Mouse (Mus musculus): ENCODE measurements at regions not wholly inside any gene's neighbourhood (a gene's known extent, or its start where the extent isn't known, plus 50 kb on each side); places are given as distances from the start of the nearest gene placed in this dataset.

GRCm38 (mm10) chr2:8628007-8628406 lies 1118.6 kb upstream of the Celf2 start:
- DNase-seq, result no peak

GRCm38 (mm10) chr2:8628485-8629208 lies 1119.3 kb upstream of the Celf2 start:
- DNase-seq, result no peak

- DNase-seq, result no peak
Measured at GRCm38 (mm10) chr2:8638082-8638481, 1128.7 kb upstream of the Celf2 start.

GRCm38 (mm10) chr2:8639282-8639681 lies 1129.9 kb upstream of the Celf2 start:
- DNase-seq, result no peak

- DNase-seq, result no peak
Measured at GRCm38 (mm10) chr2:8645463-8645862, 1136.1 kb upstream of the Celf2 start.

- no peak for DNase-seq
Measured at GRCm38 (mm10) chr2:8660544-8660943, 1151.2 kb upstream of the Celf2 start.

- peak; percentile 38 for DNase-seq
Measured at GRCm38 (mm10) chr2:8673751-8674378, 1164.5 kb upstream of the Celf2 start.

- no peak for DNase-seq
Measured at GRCm38 (mm10) chr2:8675537-8675936, 1166.2 kb upstream of the Celf2 start.

GRCm38 (mm10) chr2:8676546-8676945 lies 1167.2 kb upstream of the Celf2 start:
- peak; percentile 3 for DNase-seq

GRCm38 (mm10) chr2:8690846-8691643 lies 1181.7 kb upstream of the Celf2 start:
- DNase-seq, result no peak

- peak; percentile 35 for DNase-seq
Measured at GRCm38 (mm10) chr2:8729306-8729705, 1151.7 kb upstream of the 4930412O13Rik start.

- peak; percentile 19 for DNase-seq
Measured at GRCm38 (mm10) chr2:8754142-8754541, 1126.9 kb upstream of the 4930412O13Rik start.

- DNase-seq, result no peak
Measured at GRCm38 (mm10) chr2:8756546-8756945, 1124.5 kb upstream of the 4930412O13Rik start.

GRCm38 (mm10) chr2:8770636-8771035 lies 1110.4 kb upstream of the 4930412O13Rik start:
- DNase-seq, result no peak

GRCm38 (mm10) chr2:8781152-8781935 lies 1099.7 kb upstream of the 4930412O13Rik start:
- no peak for DNase-seq

GRCm38 (mm10) chr2:8782225-8782624 lies 1098.8 kb upstream of the 4930412O13Rik start:
- DNase-seq, result no peak

- no peak for DNase-seq
Measured at GRCm38 (mm10) chr2:8802061-8802460, 1079.0 kb upstream of the 4930412O13Rik start.

- DNase-seq, result no peak
Measured at GRCm38 (mm10) chr2:8809609-8810008, 1071.4 kb upstream of the 4930412O13Rik start.

- no peak for DNase-seq
Measured at GRCm38 (mm10) chr2:8818127-8818526, 1062.9 kb upstream of the 4930412O13Rik start.

- no peak for DNase-seq
Measured at GRCm38 (mm10) chr2:8825406-8825805, 1055.6 kb upstream of the 4930412O13Rik start.
